Mouse (Mus musculus): ENCODE results near the gene Gm8453. TPM values are rescaled to one million over a fixed set of nuclear protein-coding genes. Genes with fewer than 3 reads are reported as not detected.

Gene Gm8453
- not detected for polyA plus RNA-seq (2017; shearing (Covaris generic))

GRCm38 (mm10) chr7:22229384-22229783 is at the start of gene Gm8453:
Gm8453 (minus strand) TSS chr7:22229484.

GRCm38 (mm10) chr7:22201164-22201563 is 28.1 kb downstream of the Gm8453 start, which contains the start of gene Gm8653:
Gm8653 (minus strand) TSS chr7:22201264.

GRCm38 (mm10) chr7:22189077-22189476 is 40.2 kb downstream of the Gm8453 start, which contains the start of gene Vmn1r143:
Vmn1r143 (plus strand) TSS chr7:22189377.

Other genes starting within 250 kb of the Gm8453 start
- gene Vmn1r137, start 234.9 kb downstream of the Gm8453 start, polyA plus RNA-seq (2017; shearing (Covaris generic)): not detected
- not detected for gene Vmn1r138, start 200.6 kb downstream of the Gm8453 start, polyA plus RNA-seq (2017; shearing (Covaris generic))
- gene Gm6176, start 173.2 kb downstream of the Gm8453 start, polyA plus RNA-seq (2017; shearing (Covaris generic)): not detected
- gene Vmn1r139, start 160.4 kb downstream of the Gm8453 start, polyA plus RNA-seq (2017; shearing (Covaris generic)): not detected
- gene Gm16451, start 111.2 kb downstream of the Gm8453 start, polyA plus RNA-seq (2017; shearing (Covaris generic)): not detected
- not detected for gene Gm10666, start 94.7 kb downstream of the Gm8453 start, polyA plus RNA-seq (2017; shearing (Covaris generic))
- gene Vmn1r142, start 65.4 kb downstream of the Gm8453 start, polyA plus RNA-seq (2017; shearing (Covaris generic)): not detected
- gene Vmn1r143, start 40.1 kb downstream of the Gm8453 start, polyA plus RNA-seq (2017; shearing (Covaris generic)): not detected
- gene Gm8653, start 28.2 kb downstream of the Gm8453 start, polyA plus RNA-seq (2017; shearing (Covaris generic)): not detected
- not detected for gene Gm4187, start 100.2 kb upstream of the Gm8453 start, polyA plus RNA-seq (2017; shearing (Covaris generic))
- gene Gm8660, start 141.6 kb upstream of the Gm8453 start, polyA plus RNA-seq (2017; shearing (Covaris generic)): not detected
- not detected for gene Vmn1r148, start 184.1 kb upstream of the Gm8453 start, polyA plus RNA-seq (2017; shearing (Covaris generic))
- not detected for gene Vmn1r149, start 208.7 kb upstream of the Gm8453 start, polyA plus RNA-seq (2017; shearing (Covaris generic))
- not detected for gene Gm10665, start 234.6 kb upstream of the Gm8453 start, polyA plus RNA-seq (2017; shearing (Covaris generic))

Data from inflammation-experienced regulatory T-cells, adult 16 weeks (primary cell).